Mouse (Mus musculus) hindbrain, embryonic 12.5 days (tissue): ENCODE results near the gene Ptcd2. TPM values are rescaled to one million over a fixed set of nuclear protein-coding genes. Genes with fewer than 3 reads are reported as not detected.

Experiments
- ATAC-seq: fragments of 200-750 bp; cut with Nextera tagmentation; 2 replicates; pipeline ENCODE4 v1.8.0; 2017; ENCODE audit warnings: moderate TSS enrichment; ENCODE audit not compliant: low FRiP score
- H3K27ac ChIP-seq: fragments of 300-500 bp; sonication (generic); 2 replicates; pipeline ENCODE4 v1.5.1; 2016; ENCODE audit warnings: mild to moderate bottlenecking
- H3K27me3 ChIP-seq: fragments of 300-500 bp; sonication (generic); 2 replicates; pipeline ENCODE4 v1.6.1; 2016; ENCODE audit warnings: mild to moderate bottlenecking
- H3K36me3 ChIP-seq: fragments of 300-500 bp; sonication (generic); 2 replicates; pipeline ENCODE4 v1.6.1; 2016; ENCODE audit warnings: mild to moderate bottlenecking
- H3K4me1 ChIP-seq: fragments of 300-500 bp; sonication (generic); 2 replicates; pipeline ENCODE4 v1.6.1; 2016
- H3K4me2 ChIP-seq: fragments of 300-500 bp; sonication (generic); replicated peaks from 2 replicates; pipeline ENCODE4 v1.6.1; 2016; ENCODE audit warnings: mild to moderate bottlenecking
- H3K4me3 ChIP-seq: fragments of 300-500 bp; sonication (generic); 2 replicates; pipeline ENCODE4 v1.5.1; 2016; ENCODE audit warnings: mild to moderate bottlenecking
- H3K9ac ChIP-seq: fragments of 300-500 bp; sonication (generic); 2 replicates; pipeline ENCODE4 v1.6.1; 2016; ENCODE audit warnings: mild to moderate bottlenecking, moderate library complexity
- H3K9me3 ChIP-seq: fragments of 300-500 bp; sonication (generic); replicated peaks from 2 replicates; pipeline ENCODE4 v1.6.1; 2016; ENCODE audit warnings: mild to moderate bottlenecking
- WGBS: fragments of 180-500 bp; shearing (Covaris S2); methylation state at CpG from one replicate; pipeline ENCODE4 v1.1.7; 2016; 5-methylcytosine and 5-hydroxymethylcytosine counted together
- polyA plus RNA-seq: library from polyadenylated mRNA; unstranded; fragments of >200 nt; fragmentation: Nextera tagmentation; extraction: Ambion mirVana; gene quantifications from 2 replicates; pipeline ENCODE4 v1.2.1, GENCODE M21; 2016

The Ptcd2 gene
- polyA plus RNA-seq, 1 experiment from 2014 or later, result 46.2 TPM

GRCm38 (mm10) chr13:99317058-99317457 is 27.4 kb downstream of the Ptcd2 start:
- no peak overlapping the region for H3K9ac ChIP-seq
- H3K4me1 ChIP-seq, result no peaks in the 10 kb centered on the region
- peaks cover 21% of the 10 kb centered on the region for H3K36me3 ChIP-seq
- H3K4me3 ChIP-seq, result no peak overlapping the region
- H3K9me3 ChIP-seq, result no peaks in the 10 kb centered on the region
- 63% methylated on average over 4 of the region's 4 CpGs for WGBS
- no peak overlapping the region for H3K4me2 ChIP-seq
- ATAC-seq, result no peak
- H3K27me3 ChIP-seq, result no peaks in the 10 kb centered on the region
- H3K27ac ChIP-seq, result no peak overlapping the region

GRCm38 (mm10) chr13:99316366-99316765 is 28.1 kb downstream of the Ptcd2 start:
- Histone ChIP-seq H3K27ac (no peak overlapping the region), H3K27me3 (no peaks in the 10 kb centered on the region), H3K9ac (no peak overlapping the region), H3K36me3 (peaks cover 21% of the 10 kb centered on the region), H3K4me3 (no peak overlapping the region), H3K4me1 (no peaks in the 10 kb centered on the region), H3K4me2 (no peak overlapping the region), H3K9me3 (no peaks in the 10 kb centered on the region)
- WGBS, result 92% methylated on average over 6 of the region's 6 CpGs
- ATAC-seq, result no peak

GRCm38 (mm10) chr13:99314657-99315181 is 29.8 kb downstream of the Ptcd2 start:
- no peaks in the 10 kb centered on the region for H3K9me3 ChIP-seq
- WGBS, result 76% methylated on average over 15 of the region's 15 CpGs
- ATAC-seq, result no peak

GRCm38 (mm10) chr13:99314098-99314497 is 30.4 kb downstream of the Ptcd2 start:
- no peaks in the 10 kb centered on the region for H3K4me1 ChIP-seq
- no peak overlapping the region for H3K9ac ChIP-seq

More at GRCm38 (mm10) chr13:99314657-99315181, 29.8 kb downstream of the Ptcd2 start:
- peaks cover 7% of the 10 kb centered on the region for H3K36me3 ChIP-seq
- H3K9ac ChIP-seq, result no peak overlapping the region
- H3K4me2 ChIP-seq, result no peak overlapping the region
- H3K4me1 ChIP-seq, result no peaks in the 10 kb centered on the region
- H3K27me3 ChIP-seq, result no peaks in the 10 kb centered on the region
- no peak overlapping the region for H3K4me3 ChIP-seq
- H3K27ac ChIP-seq, result no peak overlapping the region

GRCm38 (mm10) chr13:99308393-99308792 is 36.1 kb downstream of the Ptcd2 start:
- no peak overlapping the region for H3K4me2 ChIP-seq
- no peaks in the 10 kb centered on the region for H3K27me3 ChIP-seq
- H3K36me3 ChIP-seq, result no peaks in the 10 kb centered on the region
- H3K4me1 ChIP-seq, result no peaks in the 10 kb centered on the region
- 86% methylated on average over 8 of the region's 8 CpGs for WGBS
- H3K27ac ChIP-seq, result no peak overlapping the region
- no peaks in the 10 kb centered on the region for H3K9me3 ChIP-seq
- no peak overlapping the region for H3K9ac ChIP-seq
- no peak overlapping the region for H3K4me3 ChIP-seq
- no peak for ATAC-seq

More at GRCm38 (mm10) chr13:99314098-99314497, 30.4 kb downstream of the Ptcd2 start:
- Histone ChIP-seq H3K27me3 (no peaks in the 10 kb centered on the region), H3K36me3 (peaks cover under 1% of the 10 kb centered on the region; the same call in 1 of the 2 replicates), H3K27ac (no peak overlapping the region), H3K4me2 (no peak overlapping the region), H3K9me3 (no peaks in the 10 kb centered on the region), H3K4me3 (no peak overlapping the region)
- 89% methylated on average over 5 of the region's 5 CpGs for WGBS
- ATAC-seq, result no peak

- H3K27me3 ChIP-seq, result no peaks in the 10 kb centered on the region
- no peak overlapping the region for H3K4me2 ChIP-seq
- no peak for ATAC-seq
- no peaks in the 10 kb centered on the region for H3K4me1 ChIP-seq
- no peak overlapping the region for H3K9ac ChIP-seq
- no peak overlapping the region for H3K27ac ChIP-seq
- H3K36me3 ChIP-seq, result no peaks in the 10 kb centered on the region
- no peaks in the 10 kb centered on the region for H3K9me3 ChIP-seq
- H3K4me3 ChIP-seq, result no peak overlapping the region
- 85% methylated on average over 5 of the region's 5 CpGs for WGBS
These were observed 36.6 kb downstream of the Ptcd2 start for GRCm38 (mm10) chr13:99307930-99308359.

GRCm38 (mm10) chr13:99306164-99306563 is 38.3 kb downstream of the Ptcd2 start:
- ATAC-seq, result no peak
- no peak overlapping the region for H3K27ac ChIP-seq
- no peaks in the 10 kb centered on the region for H3K9me3 ChIP-seq
- H3K4me2 ChIP-seq, result no peak overlapping the region
- H3K4me3 ChIP-seq, result no peak overlapping the region
- H3K27me3 ChIP-seq, result no peaks in the 10 kb centered on the region
- no peaks in the 10 kb centered on the region for H3K36me3 ChIP-seq
- H3K9ac ChIP-seq, result no peak overlapping the region
- 89% methylated on average over 8 of the region's 8 CpGs for WGBS
- H3K4me1 ChIP-seq, result no peaks in the 10 kb centered on the region

- no peak overlapping the region for H3K9ac ChIP-seq
- no peaks in the 10 kb centered on the region for H3K36me3 ChIP-seq
- ATAC-seq, result no peak
- H3K27ac ChIP-seq, result no peak overlapping the region
- no peaks in the 10 kb centered on the region for H3K27me3 ChIP-seq
- H3K4me1 ChIP-seq, result no peaks in the 10 kb centered on the region
- WGBS, result 86% methylated on average over 1 of the region's 1 CpGs
- H3K4me3 ChIP-seq, result no peak overlapping the region
- H3K9me3 ChIP-seq, result no peaks in the 10 kb centered on the region
- no peak overlapping the region for H3K4me2 ChIP-seq
These were observed 39.3 kb downstream of the Ptcd2 start for GRCm38 (mm10) chr13:99305186-99305585.

GRCm38 (mm10) chr13:99304365-99304764 is 40.1 kb downstream of the Ptcd2 start:
- Histone ChIP-seq H3K4me1 (no peaks in the 10 kb centered on the region), H3K9me3 (no peaks in the 10 kb centered on the region), H3K27me3 (no peaks in the 10 kb centered on the region), H3K36me3 (no peaks in the 10 kb centered on the region), H3K9ac (no peak overlapping the region), H3K4me2 (no peak overlapping the region), H3K27ac (no peak overlapping the region), H3K4me3 (no peak overlapping the region)
- ATAC-seq, result no peak
- WGBS, result 76% methylated on average over 11 of the region's 11 CpGs

GRCm38 (mm10) chr13:99303846-99304245 is 40.7 kb downstream of the Ptcd2 start:
- H3K27ac ChIP-seq, result no peak overlapping the region
- no peaks in the 10 kb centered on the region for H3K27me3 ChIP-seq
- no peaks in the 10 kb centered on the region for H3K36me3 ChIP-seq
- 71% methylated on average over 5 of the region's 5 CpGs for WGBS
- ATAC-seq, result no peak
- no peaks in the 10 kb centered on the region for H3K4me1 ChIP-seq
- H3K9ac ChIP-seq, result no peak overlapping the region
- H3K4me2 ChIP-seq, result no peak overlapping the region
- no peaks in the 10 kb centered on the region for H3K9me3 ChIP-seq
- H3K4me3 ChIP-seq, result no peak overlapping the region

GRCm38 (mm10) chr13:99299921-99300320 is 44.6 kb downstream of the Ptcd2 start:
- no peak overlapping the region for H3K4me3 ChIP-seq
- H3K4me2 ChIP-seq, result no peak overlapping the region
- H3K36me3 ChIP-seq, result no peaks in the 10 kb centered on the region
- WGBS, result 89% methylated on average over 5 of the region's 5 CpGs
- H3K27me3 ChIP-seq, result no peaks in the 10 kb centered on the region
- H3K9ac ChIP-seq, result no peak overlapping the region
- no peak overlapping the region for H3K27ac ChIP-seq
- ATAC-seq, result no peak
- no peaks in the 10 kb centered on the region for H3K9me3 ChIP-seq
- no peaks in the 10 kb centered on the region for H3K4me1 ChIP-seq

- Histone ChIP-seq H3K36me3 (no peaks in the 10 kb centered on the region), H3K4me3 (no peak overlapping the region), H3K4me2 (no peak overlapping the region), H3K9ac (no peak overlapping the region), H3K27me3 (no peaks in the 10 kb centered on the region), H3K4me1 (no peaks in the 10 kb centered on the region), H3K27ac (no peak overlapping the region), H3K9me3 (no peaks in the 10 kb centered on the region)
- WGBS, result 91% methylated on average over 13 of the region's 13 CpGs
- no peak for ATAC-seq
These were observed 50.3 kb downstream of the Ptcd2 start for GRCm38 (mm10) chr13:99294176-99294575.

GRCm38 (mm10) chr13:99290766-99291165 is 53.7 kb downstream of the Ptcd2 start:
- ATAC-seq, result no peak
- no peaks in the 10 kb centered on the region for H3K27me3 ChIP-seq
- no peaks in the 10 kb centered on the region for H3K4me1 ChIP-seq
- H3K9me3 ChIP-seq, result no peaks in the 10 kb centered on the region
- H3K4me2 ChIP-seq, result no peak overlapping the region
- H3K27ac ChIP-seq, result no peak overlapping the region
- no peak overlapping the region for H3K4me3 ChIP-seq
- no peak overlapping the region for H3K9ac ChIP-seq
- no peaks in the 10 kb centered on the region for H3K36me3 ChIP-seq
- WGBS, result 91% methylated on average over 8 of the region's 8 CpGs
